Mouse (Mus musculus): Measurements from ENCODE around the gene Cd44.

- TF ChIP-seq POLR2A (IDR thresholded peaks at IDR 0.05; ENCODE audit: low read depth, low read length) (no peak), CTCF (conservative IDR thresholded peaks at IDR 0.05 in 1 of 2, IDR thresholded peaks at IDR 0.05 in 1 of 2; ENCODE audit: low read depth in 2 of 2, low read length in 2 of 2) (no peak), NELFE (IDR thresholded peaks at IDR 0.05; ENCODE audit: low read depth, low read length) (no peak), MAX (IDR thresholded peaks at IDR 0.05; ENCODE audit: low read length) (no peak), USF1 (IDR thresholded peaks at IDR 0.05; ENCODE audit: low read depth, low read length) (no peak), TCF12 (IDR thresholded peaks at IDR 0.05; ENCODE audit: low read depth, low read length) (no peak), MYC (IDR thresholded peaks at IDR 0.05; ENCODE audit: low read depth, low read length) (no peak), UBTF (IDR thresholded peaks at IDR 0.05; ENCODE audit: low read depth, low read length) (no peak), EP300 (IDR thresholded peaks at IDR 0.05; ENCODE audit: low read length) (no peak)
These were observed 6.3 kb downstream of the Cd44 start for GRCm38 (mm10) chr2:102895197-102895596.

Measured in CH12.LX (cell line).